11 mouse cellular contexts compared by ENCODE assay signal in genomic region chr7:126579172-126579571, GRCm38 (mm10). TPM values are rescaled to one million over a fixed set of nuclear protein-coding genes. Genes with fewer than 3 reads are reported as not detected.
DNase-seq lines count a peak whose midpoint lies in the region; ATAC-seq and TF ChIP-seq lines count a peak whose summit lies in the region.
"Had no signal": no experiment of that assay in that cellular context is flagged by ENCODE, and none has a peak within 500 bp of the region (broad histone marks: within the 10 kb centered on the region; RNA-seq: fewer than 3 reads in every experiment).

No protein-coding gene starts in this region.

- no peaks in the 10 kb centered on the region for H3K9me3 ChIP-seq in kidney, embryonic 16.5 days (ENCODE audit: low read length)
- H3K9me3 ChIP-seq in E14TG2a.4 (ENCODE audit: low read length), result no peaks in the 10 kb centered on the region
- no peaks in the 10 kb centered on the region for H3K9me3 ChIP-seq in embryonic facial prominence, embryonic 10.5 days
- no peaks in the 10 kb centered on the region for H3K9me3 ChIP-seq in lung, postnatal 0 days (ENCODE audit: low read length)
- H3K9me3 ChIP-seq: neural tube, embryonic 13.5 days had no signal

- no peak for TF ChIP-seq POLR2A in kidney, adult 2 months (IDR thresholded peaks at IDR 0.05; ENCODE audit: low read depth, low read length)

- ATAC-seq in kidney, embryonic 16.5 days (ENCODE audit: low FRiP score, low TSS enrichment), result no peak
- no peak for ATAC-seq in lung, postnatal 0 days

- H3K4me3 ChIP-seq in kidney, adult 2 months (ENCODE audit: insufficient read depth, low read depth, low read length), result no peak overlapping the region
- no peak overlapping the region for H3K4me3 ChIP-seq in kidney, embryonic 16.5 days (ENCODE audit: low read length)
- H3K4me3 ChIP-seq in E14TG2a.4 (replicated peaks; ENCODE audit: low read length), result no peak overlapping the region
- H3K4me3 ChIP-seq in embryonic facial prominence, embryonic 10.5 days, result no peak overlapping the region
- H3K4me3 ChIP-seq in lung, postnatal 0 days (ENCODE audit: low read depth, low read length), result no peak overlapping the region
- H3K4me3 ChIP-seq: neural tube, embryonic 13.5 days had no signal

- WGBS in kidney, adult 2 months, result 47% methylated on average over 8 of the region's 8 CpGs
- WGBS in kidney, embryonic 16.5 days, result 51% methylated on average over 8 of the region's 8 CpGs
- 53% methylated on average over 8 of the region's 8 CpGs for WGBS in embryonic facial prominence, embryonic 10.5 days
- WGBS in lung, postnatal 0 days, result 48% methylated on average over 8 of the region's 8 CpGs

- H3K4me2 ChIP-seq in kidney, embryonic 16.5 days (replicated peaks; ENCODE audit: low read depth, low read length), result no peak overlapping the region
- no peak overlapping the region for H3K4me2 ChIP-seq in lung, postnatal 0 days (replicated peaks; ENCODE audit: low read depth, low read length)
- H3K4me2 ChIP-seq: neural tube, embryonic 13.5 days had no signal

- TF ChIP-seq CTCF in kidney, adult 2 months (conservative IDR thresholded peaks at IDR 0.05; ENCODE audit: insufficient read depth, insufficient read length, low read depth, low read length), result peak; percentile 74
- TF ChIP-seq CTCF in E14TG2a.4 (conservative IDR thresholded peaks at IDR 0.05; ENCODE audit: low read length), result peak; percentile 57
- TF ChIP-seq CTCF in lung, postnatal 0 days (IDR thresholded peaks at IDR 0.05), result peak; percentile 75

- H3K9ac ChIP-seq in kidney, embryonic 16.5 days (replicated peaks; ENCODE audit: low read length), result no peak overlapping the region
- H3K9ac ChIP-seq in lung, postnatal 0 days (replicated peaks; ENCODE audit: low read depth), result no peak overlapping the region

- H3K27ac ChIP-seq in kidney, adult 2 months (ENCODE audit: insufficient read depth, low read depth, low read length), result peak overlapping the region; percentile 47
- H3K27ac ChIP-seq in kidney, embryonic 16.5 days (ENCODE audit: low read length), result no peak overlapping the region
- no peak overlapping the region for H3K27ac ChIP-seq in embryonic facial prominence, embryonic 10.5 days (replicated peaks)
- no peak overlapping the region for H3K27ac ChIP-seq in lung, postnatal 0 days (ENCODE audit: low read length)
- H3K27ac ChIP-seq: neural tube, embryonic 13.5 days had no signal

- H3K36me3 ChIP-seq in kidney, adult 2 months (ENCODE audit: control insufficient read depth, insufficient read depth, low read length), result no peaks in the 10 kb centered on the region
- H3K36me3 ChIP-seq in kidney, embryonic 16.5 days (ENCODE audit: insufficient read depth, low read length), result peaks cover 5% of the 10 kb centered on the region
- peaks cover 64% of the 10 kb centered on the region for H3K36me3 ChIP-seq in E14TG2a.4 (ENCODE audit: insufficient read depth, low read length)
- peaks cover 30% of the 10 kb centered on the region for H3K36me3 ChIP-seq in embryonic facial prominence, embryonic 10.5 days (replicated peaks)
- H3K36me3 ChIP-seq in lung, postnatal 0 days (ENCODE audit: insufficient read depth, low read length), result peaks cover 4% of the 10 kb centered on the region; the same call in 1 of the 2 replicates

- no peaks in the 10 kb centered on the region for H3K27me3 ChIP-seq in kidney, adult 2 months (replicated peaks; ENCODE audit: control insufficient read depth, insufficient read depth, low read length)
- H3K27me3 ChIP-seq in kidney, embryonic 16.5 days (ENCODE audit: insufficient read depth, low read length), result no peaks in the 10 kb centered on the region
- H3K27me3 ChIP-seq in E14TG2a.4 (ENCODE audit: insufficient read depth, low read length), result no peaks in the 10 kb centered on the region
- no peaks in the 10 kb centered on the region for H3K27me3 ChIP-seq in embryonic facial prominence, embryonic 10.5 days (replicated peaks; ENCODE audit: low read depth, poor library complexity, severe bottlenecking)
- no peaks in the 10 kb centered on the region for H3K27me3 ChIP-seq in lung, postnatal 0 days (replicated peaks; ENCODE audit: insufficient read depth, low read length)

- no peaks in the 10 kb centered on the region for H3K4me1 ChIP-seq in kidney, adult 2 months (ENCODE audit: control insufficient read depth, insufficient read depth, low read length)
- peaks cover 2% of the 10 kb centered on the region; the same call in 1 of the 2 replicates for H3K4me1 ChIP-seq in kidney, embryonic 16.5 days (ENCODE audit: insufficient read depth, low read length)
- H3K4me1 ChIP-seq in E14TG2a.4 (replicated peaks; ENCODE audit: low read depth, low read length), result peaks cover 43% of the 10 kb centered on the region
- peaks cover 20% of the 10 kb centered on the region for H3K4me1 ChIP-seq in embryonic facial prominence, embryonic 10.5 days
- H3K4me1 ChIP-seq in lung, postnatal 0 days (ENCODE audit: insufficient read depth, low read depth, low read length), result no peaks in the 10 kb centered on the region; the same call in 1 of the 2 replicates

- DNase-seq in adrenal gland, postnatal 10 days, result peak; percentile 57
- DNase-seq in adrenal gland, adult 8-10 months, result no peak
- peak; percentile 77 for DNase-seq in kidney, adult 2 months
- DNase-seq in embryonic facial prominence, embryonic 10.5 days (ENCODE audit: low spot score), result peak; percentile 57
- DNase-seq in lung, postnatal 0 days (ENCODE audit: low spot score), result peak; percentile 42
- peak; percentile 61 for DNase-seq in thymus, postnatal 36 days

- no peak for TF ChIP-seq EP300 in lung, postnatal 0 days (IDR thresholded peaks at IDR 0.05)

RNA-seq across cellular contexts. Expression of gene Apobr, which starts 5.6 kb away (rescaled TPM):
- 1 to 10 TPM; 2.1 to 2.2 TPM for total RNA-seq in adrenal gland, postnatal 10 days (2021)
- total RNA-seq in adrenal gland, adult 8-10 months (2022), result 1 to 10 TPM; 1.4 to 4.3 (median 3.3) TPM
- polyA plus RNA-seq in kidney, adult 2 months (2012; rRNA removed), result 1.2 and 1.5 TPM in 2 replicates
- polyA plus RNA-seq in kidney, embryonic 16.5 days (2015; fragmentation: Nextera tagmentation; extraction: Ambion mirVana), result 0.96 and 1.1 TPM in 2 replicates
- polyA plus RNA-seq in embryonic facial prominence, embryonic 10.5 days (2016; fragmentation: Nextera tagmentation; extraction: Ambion mirVana), result 0.29 and 0.41 TPM in 2 replicates
- polyA plus RNA-seq in lung, postnatal 0 days (2015; fragmentation: Nextera tagmentation; extraction: Ambion mirVana), result 3.9 and 4.1 TPM in 2 replicates

RNA-seq across cellular contexts. Expression of gene Cln3, which starts 6.4 kb away (rescaled TPM):
- total RNA-seq in adrenal gland, postnatal 10 days (2021), result 10 to 100 TPM; 26.1 to 36.1 TPM
- total RNA-seq in adrenal gland, adult 8-10 months (2022), result 10 to 100 TPM; 25.6 to 55.5 (median 39.8) TPM
- polyA plus RNA-seq in kidney, adult 2 months (2012; rRNA removed), result 117 and 120 TPM in 2 replicates
- polyA plus RNA-seq in kidney, embryonic 16.5 days (2015; fragmentation: Nextera tagmentation; extraction: Ambion mirVana), result 39.3 and 41.3 TPM in 2 replicates
- 22.9 and 27.1 TPM in 2 replicates for polyA plus RNA-seq in embryonic facial prominence, embryonic 10.5 days (2016; fragmentation: Nextera tagmentation; extraction: Ambion mirVana)
- 33.0 and 38.3 TPM in 2 replicates for polyA plus RNA-seq in lung, postnatal 0 days (2015; fragmentation: Nextera tagmentation; extraction: Ambion mirVana)

RNA-seq across cellular contexts. Expression of gene Eif3c, which starts 13.0 kb away (rescaled TPM):
- total RNA-seq in adrenal gland, postnatal 10 days (2021), result 100 to 1,000 TPM; 214 to 223 TPM
- 100 to 1,000 TPM; 206 to 258 (median 232) TPM for total RNA-seq in adrenal gland, adult 8-10 months (2022)
- 105 TPM in 2 replicates for polyA plus RNA-seq in kidney, adult 2 months (2012; rRNA removed)
- polyA plus RNA-seq in kidney, embryonic 16.5 days (2015; fragmentation: Nextera tagmentation; extraction: Ambion mirVana), result 200 and 219 TPM in 2 replicates
- 223 and 224 TPM in 2 replicates for polyA plus RNA-seq in embryonic facial prominence, embryonic 10.5 days (2016; fragmentation: Nextera tagmentation; extraction: Ambion mirVana)
- polyA plus RNA-seq in lung, postnatal 0 days (2015; fragmentation: Nextera tagmentation; extraction: Ambion mirVana), result 141 and 154 TPM in 2 replicates

RNA-seq across cellular contexts. Expression of gene Il27, which starts 15.6 kb away (rescaled TPM):
- total RNA-seq in adrenal gland, postnatal 10 days (2021), result not detected
- not detected for total RNA-seq in adrenal gland, adult 8-10 months (2022)
- polyA plus RNA-seq in kidney, adult 2 months (2012; rRNA removed), result 0.13 TPM in 1 of 2 replicates, not detected in the other
- not detected in 2 replicates for polyA plus RNA-seq in kidney, embryonic 16.5 days (2015; fragmentation: Nextera tagmentation; extraction: Ambion mirVana)
- polyA plus RNA-seq in embryonic facial prominence, embryonic 10.5 days (2016; fragmentation: Nextera tagmentation; extraction: Ambion mirVana), result not detected in 2 replicates
- 0.31 TPM in 1 of 2 replicates, not detected in the other for polyA plus RNA-seq in lung, postnatal 0 days (2015; fragmentation: Nextera tagmentation; extraction: Ambion mirVana)
- total RNA-seq: ES-E14 had no signal
- polyA plus RNA-seq: heart, embryonic 16.5 days; neural tube, embryonic 13.5 days had no signal

RNA-seq across cellular contexts. Expression of gene Nupr1, which starts 51.5 kb away (rescaled TPM):
- 10 to 100 TPM; 14.9 to 19.9 TPM for total RNA-seq in adrenal gland, postnatal 10 days (2021)
- 10 to 100 TPM in 2 of 4 experiments, 1 to 10 TPM in 2; 7.9 to 17.5 (median 10.3) TPM for total RNA-seq in adrenal gland, adult 8-10 months (2022)
- polyA plus RNA-seq in kidney, adult 2 months (2012; rRNA removed), result 29.2 and 36.4 TPM in 2 replicates
- polyA plus RNA-seq in kidney, embryonic 16.5 days (2015; fragmentation: Nextera tagmentation; extraction: Ambion mirVana), result 6.8 and 9.5 TPM in 2 replicates
- polyA plus RNA-seq in embryonic facial prominence, embryonic 10.5 days (2016; fragmentation: Nextera tagmentation; extraction: Ambion mirVana), result 0.92 and 1.2 TPM in 2 replicates
- polyA plus RNA-seq in lung, postnatal 0 days (2015; fragmentation: Nextera tagmentation; extraction: Ambion mirVana), result 266 and 308 TPM in 2 replicates
